Mouse (Mus musculus) Patski (cell line): Measurements from ENCODE around the gene Ttll4. TPM values are rescaled to one million over a fixed set of nuclear protein-coding genes. Genes with fewer than 3 reads are reported as not detected.

Experiments
- ATAC-seq: fragments of 100-300 bp; one replicate; pipeline ENCODE4 v1.8.0; 2021
- CTCF ChIA-PET: fragments of 350-600 bp; sonication (Branson Sonifier 250); formaldehyde crosslinking; loops from one replicate; lab custom pipeline; 2022; ENCODE audit warnings: inconsistent platforms; lab: Charles Lee
- POLR2A ChIA-PET: fragments of 350-600 bp; sonication (Branson Sonifier 250); formaldehyde crosslinking; loops from one replicate; lab custom pipeline; 2022; ENCODE audit warnings: antibody characterized with exemption, inconsistent platforms; lab: Charles Lee
- DNase-seq: peaks from one replicate; pipeline ENCODE4 v3.0.0-alpha.2; 2011; ENCODE audit warnings: low read depth, low spot score
- H3K27me3 ChIP-seq: fragments of 371-371 bp; one replicate; pipeline ENCODE4 v1.5.1; 2021
- CTCF ChIP-seq: fragments of 100-300 bp; IDR thresholded peaks from one replicate; pipeline ENCODE4 v1.5.1; 2021
- in situ Hi-C: fragments of 300-500 bp; cut with MboI; formaldehyde crosslinking; loops from 3 replicates; pipeline ENCODE4 v1.11.1; 2018; ENCODE audit warnings: low pct_unique_long_range_greater_than_20kb, mixed read lengths
- polyA plus RNA-seq: library from polyadenylated mRNA; unstranded; gene quantifications from one replicate; pipeline ENCODE4 v1.2.3, GENCODE M21; 2021

The Ttll4 gene
- polyA plus RNA-seq, 1 experiment from 2014 or later, result 23.6 TPM

- H3K27me3 ChIP-seq, result peaks cover 7% of the 10 kb centered on the region
- in situ Hi-C loops, result no loop called here
- DNase-seq (no peak), ATAC-seq (no peak)
- no peak for TF ChIP-seq CTCF
- ChIA-PET CTCF (interaction anchor here (1.5 kb wide), 1 partner anchor 37 kb away, joined by 4 read pairs; no protein-coding TSS in a partner anchor), POLR2A (no interaction called here)
Measured at GRCm38 (mm10) chr1:74719281-74719680, 57.7 kb downstream of the Ttll4 start.

- ATAC-seq (no peak), DNase-seq (no peak)
- peaks cover 12% of the 10 kb centered on the region for H3K27me3 ChIP-seq
- POLR2A ChIA-PET, result no interaction called here
- TF ChIP-seq CTCF, result no peak
- in situ Hi-C loops, result no loop called here
- CTCF ChIA-PET, result interaction anchor here (1.0 kb wide), 1 partner anchor 86 kb away, joined by 4 read pairs; no protein-coding TSS in a partner anchor
Measured at GRCm38 (mm10) chr1:74721657-74722056, 60.1 kb downstream of the Ttll4 start.

GRCm38 (mm10) chr1:74723748-74724147 lies 62.2 kb downstream of the Ttll4 start:
- H3K27me3 ChIP-seq, result peaks cover 14% of the 10 kb centered on the region
- ChIA-PET CTCF (interaction anchor here (0.9 kb wide), 1 partner anchor 24 kb away, joined by 3 read pairs; no protein-coding TSS in a partner anchor), POLR2A (no interaction called here)
- TF ChIP-seq CTCF, result peak; percentile 58
- DNase-seq, result no peak
- in situ Hi-C loops, result no loop called here
- ATAC-seq, result no peak

- in situ Hi-C loops, result no loop called here
- no peak for TF ChIP-seq CTCF
- ChIA-PET POLR2A (no interaction called here), CTCF (no interaction called here)
- ATAC-seq (no peak), DNase-seq (no peak)
- peaks cover 14% of the 10 kb centered on the region for H3K27me3 ChIP-seq
Measured at GRCm38 (mm10) chr1:74726114-74726513, 64.6 kb downstream of the Ttll4 start.

- in situ Hi-C loops, result no loop called here
- no peak for DNase-seq
- ATAC-seq, result no peak
- TF ChIP-seq CTCF, result no peak
- H3K27me3 ChIP-seq, result peaks cover 14% of the 10 kb centered on the region
- CTCF ChIA-PET, result no interaction called here
- POLR2A ChIA-PET, result no interaction called here
Measured at GRCm38 (mm10) chr1:74726674-74727073, 65.1 kb downstream of the Ttll4 start.

- TF ChIP-seq CTCF, result no peak
- in situ Hi-C loops, result no loop called here
Measured at GRCm38 (mm10) chr1:74728446-74728845, 66.9 kb downstream of the Ttll4 start.

GRCm38 (mm10) chr1:74736977-74737376 lies 75.4 kb downstream of the Ttll4 start:
- ChIA-PET CTCF (no interaction called here), POLR2A (no interaction called here)
- ATAC-seq (no peak), DNase-seq (no peak)
- H3K27me3 ChIP-seq, result peaks cover 26% of the 10 kb centered on the region
- no peak for TF ChIP-seq CTCF
- in situ Hi-C loops, result no loop called here

More at GRCm38 (mm10) chr1:74728446-74728845, 66.9 kb downstream of the Ttll4 start:
- H3K27me3 ChIP-seq, result peaks cover 8% of the 10 kb centered on the region
- ChIA-PET POLR2A (no interaction called here), CTCF (no interaction called here)
- DNase-seq, result no peak
- ATAC-seq, result no peak

- peaks cover 26% of the 10 kb centered on the region for H3K27me3 ChIP-seq
- TF ChIP-seq CTCF, result no peak
- ChIA-PET POLR2A (no interaction called here), CTCF (no interaction called here)
- in situ Hi-C loops, result no loop called here
- DNase-seq (no peak), ATAC-seq (no peak)
Measured at GRCm38 (mm10) chr1:74737500-74737899, 76.0 kb downstream of the Ttll4 start.

- in situ Hi-C loops, result no loop called here
- ATAC-seq (no peak), DNase-seq (no peak)
- H3K27me3 ChIP-seq, result peaks cover 7% of the 10 kb centered on the region
- no peak for TF ChIP-seq CTCF
- POLR2A ChIA-PET, result no interaction called here
- CTCF ChIA-PET, result interaction anchor here (1.6 kb wide), 1 partner anchor 28 kb away, joined by 5 read pairs; the partner anchor contains the start of gene Cyp27a1
Measured at GRCm38 (mm10) chr1:74740846-74741245, 79.3 kb downstream of the Ttll4 start.

GRCm38 (mm10) chr1:74747335-74747734 lies 85.8 kb downstream of the Ttll4 start:
- in situ Hi-C loops, result no loop called here
- TF ChIP-seq CTCF, result no peak
- CTCF ChIA-PET, result interaction anchor here (1.6 kb wide), 1 partner anchor 15 kb away, joined by 3 read pairs; no protein-coding TSS in a partner anchor
- H3K27me3 ChIP-seq, result no peaks in the 10 kb centered on the region
- POLR2A ChIA-PET, result no interaction called here
- DNase-seq (no peak), ATAC-seq (no peak)

GRCm38 (mm10) chr1:74748643-74749271 lies 87.2 kb downstream of the Ttll4 start, which contains the start of gene Prkag3:
TSS of gene Prkag3 (minus strand) at chr1:74749221.
- ChIA-PET CTCF (no interaction called here), POLR2A (no interaction called here)
- ATAC-seq, result no peak

More at GRCm38 (mm10) chr1:74748643-74749271, 87.2 kb downstream of the Ttll4 start, which contains the start of gene Prkag3:
- in situ Hi-C loops, result no loop called here
- no peak for DNase-seq
- H3K27me3 ChIP-seq, result no peaks in the 10 kb centered on the region
- no peak for TF ChIP-seq CTCF
